ENCODE assay signal across 7 mouse cellular contexts in the genomic region with DNA sequence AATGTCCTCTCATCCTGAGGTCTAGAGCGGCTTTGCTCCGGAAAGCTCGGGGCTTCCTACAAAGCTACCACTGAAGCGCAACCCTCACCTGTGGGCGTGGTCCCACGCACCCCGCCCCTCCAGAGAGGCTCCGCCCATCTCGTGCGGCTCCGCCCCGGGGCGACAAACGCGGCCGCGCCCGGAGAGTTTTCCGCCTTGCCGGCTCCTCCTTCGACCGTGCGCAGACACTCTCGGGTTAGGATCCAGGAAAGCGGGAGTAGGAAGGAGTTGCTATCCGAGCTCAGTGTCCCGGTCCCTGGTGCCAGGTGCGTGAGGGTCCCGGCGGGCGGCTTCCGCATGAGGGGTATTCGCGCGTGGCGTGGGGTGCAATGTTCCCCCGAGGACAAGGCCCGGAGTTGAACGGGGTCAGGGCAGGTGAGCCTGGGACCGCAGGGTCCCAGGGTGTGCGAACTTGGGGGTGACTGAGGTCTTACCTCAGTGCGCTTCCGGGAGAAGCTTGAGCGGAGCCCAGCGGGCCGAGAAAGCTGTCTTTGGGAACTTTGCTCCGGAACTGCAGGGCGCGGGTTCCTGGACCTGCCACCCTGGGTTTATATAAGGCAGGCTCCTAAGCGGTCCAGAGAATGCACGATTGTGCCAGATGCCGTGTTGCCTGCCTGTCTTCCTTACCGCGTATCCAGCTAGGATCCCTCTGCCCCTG. TPM values are rescaled to one million over a fixed set of nuclear protein-coding genes. Genes with fewer than 3 reads are reported as not detected.
DNase-seq lines count a peak whose midpoint lies in the region; ATAC-seq lines count a peak whose summit lies in the region.

A gene (plus strand): TSS at position 166 of the 697 bp plus-strand sequence.

- no peaks in the 10 kb centered on the region for H3K36me3 ChIP-seq in limb, embryonic 10.5 days
- no peaks in the 10 kb centered on the region for H3K36me3 ChIP-seq in midbrain, embryonic 12.5 days

- DNase-seq in adrenal gland, adult 18-20 months (ENCODE audit: low spot score in 2 of 2): peak; percentile 92 to 93
- peak; percentile 83 for DNase-seq in embryo, embryonic 10 days (ENCODE audit: low spot score)
- peak; percentile 86 for DNase-seq in gastrocnemius, postnatal 25 days
- DNase-seq in limb, embryonic 10.5 days (ENCODE audit: low spot score): peak; percentile 84
- peak; percentile 80 for DNase-seq in spleen, adult 12 weeks (ENCODE audit: low spot score)

- peak; percentile 95 for ATAC-seq in inflammation-experienced regulatory T-cells, adult 6 months
- ATAC-seq in midbrain, embryonic 12.5 days (ENCODE audit: low FRiP score, low read depth): peak; percentile 77

- peak within 1 kb of the TSS; percentile 58 for H3K27ac ChIP-seq in limb, embryonic 10.5 days
- no peak within 1 kb of the TSS for H3K27ac ChIP-seq in midbrain, embryonic 12.5 days (replicated peaks)

- H3K9me3 ChIP-seq in limb, embryonic 10.5 days (replicated peaks): no peaks in the 10 kb centered on the region
- no peaks in the 10 kb centered on the region for H3K9me3 ChIP-seq in midbrain, embryonic 12.5 days

- H3K4me2 ChIP-seq in midbrain, embryonic 12.5 days (replicated peaks): peak within 1 kb of the TSS; percentile 97

- H3K4me1 ChIP-seq in limb, embryonic 10.5 days: peaks cover 18% of the 10 kb centered on the region
- H3K4me1 ChIP-seq in midbrain, embryonic 12.5 days: peaks cover 17% of the 10 kb centered on the region

- H3K27me3 ChIP-seq in limb, embryonic 10.5 days (ENCODE audit: low read depth, poor library complexity, severe bottlenecking): peaks cover 60% of the 10 kb centered on the region
- H3K27me3 ChIP-seq in midbrain, embryonic 12.5 days: peaks cover 57% of the 10 kb centered on the region

- H3K9ac ChIP-seq in midbrain, embryonic 12.5 days (replicated peaks): peak within 1 kb of the TSS; percentile 50

- under 1% methylated on average over 54 of the region's 54 CpGs for WGBS in limb, embryonic 10.5 days
- WGBS in midbrain, embryonic 12.5 days: under 1% methylated on average over 54 of the region's 54 CpGs

- H3K4me3 ChIP-seq in limb, embryonic 10.5 days: peak within 1 kb of the TSS; percentile 69
- peak within 1 kb of the TSS; percentile 55 for H3K4me3 ChIP-seq in midbrain, embryonic 12.5 days

RNA-seq across cellular contexts. Expression of the gene that starts here (rescaled TPM):
- total RNA-seq in adrenal gland, adult 18-20 months (2021): 10 to 100 TPM; 57.3 to 95.1 TPM
- 10 to 100 TPM; 79.2 to 96.7 TPM for total RNA-seq in gastrocnemius, postnatal 25 days (2021)
- 10 to 100 TPM; 55.1 to 93.1 (median 65.4) TPM for polyA plus RNA-seq in inflammation-experienced regulatory T-cells, adult 6 months (2017; shearing (Covaris generic))
- 3.7 and 6.4 TPM in 2 replicates for polyA plus RNA-seq in limb, embryonic 10.5 days (2016; fragmentation: Nextera tagmentation; extraction: Ambion mirVana)
- polyA plus RNA-seq in midbrain, embryonic 12.5 days (2016; fragmentation: Nextera tagmentation; extraction: Ambion mirVana): 3.2 and 4.1 TPM in 2 replicates
